Mouse (Mus musculus): ENCODE measurements around the gene Kdm5a. TPM values are rescaled to one million over a fixed set of nuclear protein-coding genes. Genes with fewer than 3 reads are reported as not detected.

Gene Kdm5a
- polyA plus RNA-seq, 1 experiment from 2014 or later: 41.5 TPM

DNA sequence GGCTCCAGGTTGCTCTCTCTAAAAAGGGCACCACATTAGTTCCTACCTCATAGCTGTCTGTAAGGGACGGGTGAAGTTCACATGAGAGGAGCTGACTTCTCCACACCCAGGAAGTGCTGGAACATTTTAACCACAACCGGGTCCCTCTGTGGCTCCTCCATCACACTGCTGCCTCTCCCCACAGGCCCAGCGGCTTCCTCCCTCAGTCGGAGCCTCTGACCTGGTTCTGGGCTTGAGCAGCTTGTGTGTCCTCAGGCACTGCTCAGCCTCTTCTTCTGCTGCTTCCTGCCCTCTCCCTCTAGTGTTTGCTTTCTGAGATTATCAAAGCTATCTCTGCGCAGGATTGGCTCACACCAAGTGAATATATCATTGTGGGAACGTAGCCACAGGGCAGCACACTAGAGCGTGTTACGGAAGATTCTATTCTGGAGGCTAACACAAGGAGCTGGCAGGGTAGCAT, 122.2 kb downstream of the Kdm5a start:
- ATAC-seq (no peak), DNase-seq (ENCODE audit: low spot score) (no peak)
- WGBS: 75% methylated on average over 8 of the region's 8 CpGs
- Histone ChIP-seq H3K27me3 (replicated peaks; ENCODE audit: control insufficient read depth, insufficient read depth, low read length) (no peaks in the 10 kb centered on the region), H3K27ac (ENCODE audit: low read depth, low read length) (no peak overlapping the region), H3K9me3 (replicated peaks; ENCODE audit: control insufficient read depth, low read length) (no peaks in the 10 kb centered on the region), H3K4me2 (ENCODE audit: low read length) (no peak overlapping the region), H3K4me3 (ENCODE audit: low read depth, low read length) (no peak overlapping the region), H3K9ac (ENCODE audit: low read length) (no peak overlapping the region), H3K4me1 (ENCODE audit: control insufficient read depth, insufficient read depth, low read length) (peaks cover 10% of the 10 kb centered on the region), H3K36me3 (ENCODE audit: control insufficient read depth, insufficient read depth, low read length) (0 out of 2 replicates have a peak, but pooled peaks cover 3% of the 10 kb centered on the region)

DNA sequence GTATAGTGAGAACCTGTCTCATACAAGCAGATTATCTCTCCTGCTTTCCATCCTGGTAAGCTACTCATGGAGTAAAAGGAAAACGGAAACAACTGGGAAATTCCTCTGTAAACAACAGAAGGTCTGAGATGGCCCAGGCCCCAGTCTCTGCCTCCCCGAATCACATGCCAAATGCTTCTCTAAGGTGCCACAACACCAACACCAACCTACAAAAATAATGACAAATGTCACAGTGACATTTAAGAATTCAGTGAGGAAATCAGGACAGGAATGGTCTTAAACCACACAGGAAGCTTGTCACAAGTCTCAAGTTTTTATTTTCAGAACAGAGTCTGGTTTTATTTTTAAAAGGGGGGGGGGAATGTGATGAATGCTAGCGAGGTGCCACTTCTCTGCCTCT, 124.7 kb downstream of the Kdm5a start:
- WGBS: 76% methylated on average over 3 of the region's 3 CpGs
- Histone ChIP-seq H3K4me3 (ENCODE audit: low read depth, low read length) (no peak overlapping the region), H3K4me1 (ENCODE audit: control insufficient read depth, insufficient read depth, low read length) (peaks cover 23% of the 10 kb centered on the region), H3K9ac (ENCODE audit: low read length) (no peak overlapping the region), H3K27me3 (replicated peaks; ENCODE audit: control insufficient read depth, insufficient read depth, low read length) (peaks cover 5% of the 10 kb centered on the region; the same call in 1 of the 2 replicates), H3K27ac (ENCODE audit: low read depth, low read length) (no peak overlapping the region), H3K36me3 (ENCODE audit: control insufficient read depth, insufficient read depth, low read length) (no peaks in the 10 kb centered on the region), H3K4me2 (ENCODE audit: low read length) (no peak overlapping the region), H3K9me3 (replicated peaks; ENCODE audit: control insufficient read depth, low read length) (no peaks in the 10 kb centered on the region)
- ATAC-seq: no peak
- DNase-seq (ENCODE audit: low spot score): no peak

DNA sequence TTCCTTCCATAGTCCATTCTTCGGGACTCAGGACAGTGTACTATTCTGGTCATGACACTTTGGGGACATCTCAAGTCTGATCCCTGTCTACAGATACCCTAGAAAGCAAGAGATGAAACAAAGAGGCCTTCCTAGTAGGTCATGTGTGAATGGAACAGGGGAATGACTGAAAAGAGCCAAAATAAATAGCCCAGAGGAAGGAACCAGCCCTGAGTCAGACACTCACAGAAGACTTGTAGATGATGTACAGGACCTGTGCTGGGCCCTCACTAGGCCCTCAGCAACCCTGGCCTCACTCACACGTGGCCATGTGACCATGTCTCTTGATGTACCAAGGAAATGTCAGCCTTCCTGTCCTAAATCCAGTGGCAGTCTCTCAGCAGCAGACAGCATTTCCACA, 125.5 kb downstream of the Kdm5a start:
- Histone ChIP-seq H3K27ac (ENCODE audit: low read depth, low read length) (no peak overlapping the region), H3K9me3 (replicated peaks; ENCODE audit: control insufficient read depth, low read length) (no peaks in the 10 kb centered on the region), H3K27me3 (replicated peaks; ENCODE audit: control insufficient read depth, insufficient read depth, low read length) (peaks cover 5% of the 10 kb centered on the region; the same call in 1 of the 2 replicates), H3K4me1 (ENCODE audit: control insufficient read depth, insufficient read depth, low read length) (peaks cover 25% of the 10 kb centered on the region), H3K36me3 (ENCODE audit: control insufficient read depth, insufficient read depth, low read length) (no peaks in the 10 kb centered on the region), H3K4me2 (ENCODE audit: low read length) (no peak overlapping the region), H3K4me3 (ENCODE audit: low read depth, low read length) (no peak overlapping the region), H3K9ac (ENCODE audit: low read length) (no peak overlapping the region)
- no peak for DNase-seq (ENCODE audit: low spot score)
- no peak for ATAC-seq
- 72% methylated on average over 2 of the region's 2 CpGs for WGBS

DNA sequence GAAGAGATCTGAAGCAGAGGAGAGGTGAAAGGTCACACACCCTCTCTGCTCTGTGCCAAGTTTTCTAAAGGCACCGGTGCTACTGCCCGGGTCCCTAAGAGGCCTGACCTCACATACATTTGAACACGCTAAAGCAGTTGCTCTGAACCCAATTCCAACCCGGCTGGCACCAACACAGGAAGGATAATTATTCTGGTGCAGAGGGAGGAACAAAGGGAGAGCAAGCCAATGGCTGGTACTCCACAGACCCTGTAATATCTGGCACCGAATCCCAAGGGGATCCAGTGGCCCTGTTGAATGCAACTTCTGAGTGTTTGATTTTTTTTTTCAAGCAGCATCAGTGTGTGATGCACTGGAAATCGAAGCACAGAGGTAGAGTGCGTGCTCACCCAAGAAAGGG, 127.1 kb downstream of the Kdm5a start:
- Histone ChIP-seq H3K9me3 (replicated peaks; ENCODE audit: control insufficient read depth, low read length) (no peaks in the 10 kb centered on the region), H3K9ac (ENCODE audit: low read length) (peak overlapping the region; percentile 38; the same call in 1 of the 2 replicates), H3K27me3 (replicated peaks; ENCODE audit: control insufficient read depth, insufficient read depth, low read length) (peaks cover 5% of the 10 kb centered on the region; the same call in 1 of the 2 replicates), H3K4me3 (ENCODE audit: low read depth, low read length) (no peak overlapping the region), H3K4me2 (ENCODE audit: low read length) (peak overlapping the region; percentile 71), H3K36me3 (ENCODE audit: control insufficient read depth, insufficient read depth, low read length) (no peaks in the 10 kb centered on the region), H3K27ac (ENCODE audit: low read depth, low read length) (no peak overlapping the region), H3K4me1 (ENCODE audit: control insufficient read depth, insufficient read depth, low read length) (peaks cover 26% of the 10 kb centered on the region)
- WGBS: 41% methylated on average over 7 of the region's 7 CpGs
- no peak for DNase-seq (ENCODE audit: low spot score)
- ATAC-seq: no peak

DNA sequence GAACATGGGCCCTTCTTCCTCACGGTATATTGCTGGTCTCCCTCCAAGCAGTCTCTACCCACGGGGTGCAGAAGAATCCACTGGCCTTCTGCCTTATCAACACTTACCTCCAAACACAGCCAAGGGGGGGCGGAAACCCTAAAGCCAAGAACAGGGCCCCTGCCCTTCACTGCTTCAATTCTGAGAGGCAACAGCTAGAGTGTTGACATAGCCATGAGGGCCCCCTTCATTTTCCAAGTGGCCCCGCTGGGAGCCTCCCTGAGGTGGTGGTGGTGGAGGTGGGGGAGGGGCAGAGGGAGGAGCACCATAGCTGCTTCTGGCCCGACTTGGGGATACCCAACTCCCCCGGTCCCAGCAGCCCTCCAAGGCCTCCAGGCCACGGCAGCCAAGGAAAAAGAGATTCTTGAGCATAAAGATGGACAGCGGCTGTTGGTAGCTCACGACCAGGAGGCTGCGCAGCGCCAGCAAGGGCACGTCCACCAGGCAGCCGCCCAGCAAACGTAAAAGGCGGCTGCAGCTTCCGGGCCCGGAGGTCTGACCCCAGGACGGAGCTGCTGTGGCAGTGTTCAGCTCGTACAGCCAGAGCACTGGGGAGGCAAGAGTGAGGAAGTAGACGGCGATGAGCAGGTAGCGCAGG, 128.1 kb downstream of the Kdm5a start:
- Histone ChIP-seq H3K4me1 (ENCODE audit: control insufficient read depth, insufficient read depth, low read length) (peaks cover 26% of the 10 kb centered on the region), H3K4me3 (ENCODE audit: low read depth, low read length) (peak overlapping the region; percentile 72), H3K27ac (ENCODE audit: low read depth, low read length) (no peak overlapping the region), H3K9me3 (replicated peaks; ENCODE audit: control insufficient read depth, low read length) (no peaks in the 10 kb centered on the region), H3K27me3 (replicated peaks; ENCODE audit: control insufficient read depth, insufficient read depth, low read length) (peaks cover 5% of the 10 kb centered on the region; the same call in 1 of the 2 replicates), H3K36me3 (ENCODE audit: control insufficient read depth, insufficient read depth, low read length) (no peaks in the 10 kb centered on the region), H3K4me2 (ENCODE audit: low read length) (peak overlapping the region; percentile 71), H3K9ac (ENCODE audit: low read length) (peak overlapping the region; percentile 84)
- 11% methylated on average over 22 of the region's 22 CpGs for WGBS
- no peak for DNase-seq (ENCODE audit: low spot score)
- no peak for ATAC-seq

DNA sequence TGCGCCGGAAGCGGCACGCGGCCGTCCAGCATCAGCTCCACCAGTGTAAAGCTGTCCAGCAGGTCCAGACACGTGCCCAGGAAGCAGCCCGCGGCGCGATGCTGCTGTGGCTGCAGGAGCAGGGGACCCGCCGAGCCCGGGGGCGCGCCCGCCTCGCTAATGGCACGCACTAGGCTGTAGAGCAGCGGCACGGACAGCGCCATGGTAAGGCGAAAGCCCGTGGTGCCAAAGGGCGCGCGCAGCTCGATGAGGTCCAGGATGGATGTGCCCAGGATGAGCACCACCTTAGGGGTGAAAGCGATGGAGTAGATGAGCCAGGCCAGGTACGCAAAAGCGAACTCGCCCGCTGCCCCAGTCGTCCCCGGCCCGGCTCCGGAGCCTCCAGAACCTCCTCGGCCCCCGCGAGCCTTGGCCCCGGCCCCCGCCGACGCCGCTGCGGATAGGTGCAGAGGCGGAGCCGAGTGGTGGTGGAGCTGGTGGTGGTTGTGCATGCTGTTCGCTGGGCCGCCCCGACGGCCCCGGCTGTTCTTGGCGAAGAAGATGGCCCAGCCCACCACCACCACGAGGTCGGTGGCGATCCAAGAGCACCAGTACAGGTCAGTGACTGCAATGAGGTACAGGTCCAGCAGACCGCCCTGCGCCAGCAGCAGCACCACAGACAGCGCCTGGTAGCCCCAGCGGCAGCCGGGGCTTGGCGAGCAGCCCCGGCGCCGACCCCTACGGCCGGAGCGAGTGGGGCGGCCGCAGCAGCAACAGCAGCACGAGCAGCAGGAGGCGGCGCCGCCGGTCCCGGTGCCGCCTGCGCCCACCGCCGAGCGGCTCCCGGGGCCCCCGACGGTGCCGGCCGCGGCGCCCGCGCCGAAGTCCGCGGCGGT, 128.8 kb downstream of the Kdm5a start:
- peak overlapping the region; percentile 71 for H3K4me2 ChIP-seq (ENCODE audit: low read length)
- H3K27me3 ChIP-seq (replicated peaks; ENCODE audit: control insufficient read depth, insufficient read depth, low read length): peaks cover 5% of the 10 kb centered on the region; the same call in 1 of the 2 replicates
- no peaks in the 10 kb centered on the region for H3K36me3 ChIP-seq (ENCODE audit: control insufficient read depth, insufficient read depth, low read length)
- WGBS: under 1% methylated on average over 89 of the region's 95 CpGs
- ATAC-seq (peak; percentile 5; the same call in 1 of the 2 replicates), DNase-seq (ENCODE audit: low spot score) (no peak)
- peaks cover 26% of the 10 kb centered on the region for H3K4me1 ChIP-seq (ENCODE audit: control insufficient read depth, insufficient read depth, low read length)
- peak overlapping the region; percentile 93 for H3K27ac ChIP-seq (ENCODE audit: low read depth, low read length)
- peak overlapping the region; percentile 84 for H3K9ac ChIP-seq (ENCODE audit: low read length)
- H3K9me3 ChIP-seq (replicated peaks; ENCODE audit: control insufficient read depth, low read length): no peaks in the 10 kb centered on the region
- peak overlapping the region; percentile 72 for H3K4me3 ChIP-seq (ENCODE audit: low read depth, low read length)

DNA sequence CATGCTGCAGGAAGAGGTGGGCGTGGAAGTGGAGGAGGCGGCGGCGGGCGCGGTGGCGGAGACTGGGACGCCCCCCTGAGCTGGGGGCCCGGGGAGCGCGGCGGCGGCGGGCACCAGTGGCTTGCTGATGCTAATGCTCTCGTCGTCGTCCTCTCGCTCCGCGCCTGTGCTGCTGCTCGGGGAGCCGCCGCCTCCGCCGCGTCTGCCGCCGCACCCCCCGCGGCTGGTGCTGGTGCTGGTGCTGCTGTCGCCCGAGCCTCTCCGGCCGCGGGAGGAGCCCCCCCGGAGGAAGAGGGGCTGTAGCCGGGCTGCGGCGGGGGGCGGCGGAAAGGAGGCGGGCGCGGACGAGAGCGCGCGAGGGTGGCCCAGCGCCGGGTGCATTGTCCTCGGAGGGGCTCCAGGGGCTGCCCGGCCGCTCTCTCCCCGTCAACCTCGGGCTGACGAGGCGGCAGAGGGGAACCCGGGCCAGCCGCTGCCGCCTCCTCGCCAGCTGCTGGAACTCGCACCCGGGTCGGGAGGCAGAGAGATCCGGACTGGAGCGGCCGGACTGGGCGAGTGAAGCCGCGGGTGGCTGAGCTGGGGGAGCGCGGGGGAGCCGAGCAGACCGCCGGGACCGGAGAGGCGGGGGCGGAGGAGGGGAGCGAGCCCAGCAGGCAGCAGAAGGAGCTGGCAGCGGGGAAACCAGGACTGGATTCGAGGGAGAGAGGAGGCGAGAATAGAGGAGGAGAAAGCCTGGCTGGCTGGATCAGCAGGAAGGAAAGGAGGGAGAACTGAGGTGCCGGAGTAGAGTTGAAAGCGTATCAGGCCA, 129.7 kb downstream of the Kdm5a start, which contains the start of gene Tmem121b:
Gene Tmem121b, minus strand, starts transcription at position 434 of the 808 bp plus-strand sequence.
- Histone ChIP-seq H3K9ac (ENCODE audit: low read length) (peak within 1 kb of the TSS; percentile 84), H3K4me1 (ENCODE audit: control insufficient read depth, insufficient read depth, low read length) (peaks cover 26% of the 10 kb centered on the region), H3K4me2 (ENCODE audit: low read length) (peak within 1 kb of the TSS; percentile 71), H3K4me3 (ENCODE audit: low read depth, low read length) (peak within 1 kb of the TSS; percentile 72), H3K27ac (ENCODE audit: low read depth, low read length) (peak within 1 kb of the TSS; percentile 93), H3K36me3 (ENCODE audit: control insufficient read depth, insufficient read depth, low read length) (no peaks in the 10 kb centered on the region), H3K9me3 (replicated peaks; ENCODE audit: control insufficient read depth, low read length) (no peaks in the 10 kb centered on the region), H3K27me3 (replicated peaks; ENCODE audit: control insufficient read depth, insufficient read depth, low read length) (peaks cover 5% of the 10 kb centered on the region; the same call in 1 of the 2 replicates)
- DNase-seq (ENCODE audit: low spot score) (peak; percentile 93), ATAC-seq (peak; percentile 92)
- WGBS: under 1% methylated on average over 58 of the region's 84 CpGs
